Mouse (Mus musculus) CH12.LX (cell line): ENCODE measurements at regions not wholly inside any gene's neighbourhood (a gene's known extent, or its start where the extent isn't known, plus 50 kb on each side); places are given as distances from the start of the nearest gene placed in this dataset.

Source experiments
- BHLHE40 ChIP-seq: IDR thresholded peaks from 2 replicates; pipeline ENCODE4 v1.6.1; 2011; ENCODE audit warnings: mild to moderate bottlenecking, low read depth, low read length, improper control_type of control experiment
- CHD2 ChIP-seq: IDR thresholded peaks from 2 replicates; pipeline ENCODE4 v1.6.1; 2011; ENCODE audit warnings: low read length, improper control_type of control experiment
- CTCF ChIP-seq, 2 experiments: IDR thresholded peaks in 1 of 2; conservative IDR thresholded peaks in 1 of 2; 2 replicates each; pipeline ENCODE4 v1.5.1; 2011 to 2012; ENCODE audit warnings: low read depth in 2 of 2, low read length in 2 of 2, improper control_type of control experiment in 1 of 2, inconsistent platforms in 1 of 2, mild to moderate bottlenecking in 1 of 2, moderate library complexity in 1 of 2
- E2F4 ChIP-seq: IDR thresholded peaks from 2 replicates; pipeline ENCODE4 v1.6.1; 2011; ENCODE audit warnings: low read depth, low read length, improper control_type of control experiment; ENCODE audit not compliant: insufficient replicate concordance
- EP300 ChIP-seq: IDR thresholded peaks from 2 replicates; pipeline ENCODE4 v1.6.1; 2011; ENCODE audit warnings: low read length, improper control_type of control experiment
- HCFC1 ChIP-seq: IDR thresholded peaks from 2 replicates; pipeline ENCODE4 v1.6.1; 2012; ENCODE audit warnings: low read depth, mild to moderate bottlenecking, inconsistent platforms, low read length, improper control_type of control experiment
- MAFK ChIP-seq: IDR thresholded peaks from 2 replicates; pipeline ENCODE4 v1.6.1; 2011; ENCODE audit warnings: low read length, improper control_type of control experiment; ENCODE audit not compliant: insufficient replicate concordance
- MEF2A ChIP-seq: IDR thresholded peaks from 2 replicates; pipeline ENCODE4 v1.6.1; 2014; ENCODE audit warnings: low read depth, mild to moderate bottlenecking, inconsistent platforms, low read length, improper control_type of control experiment, borderline replicate concordance
- MXI1 ChIP-seq: IDR thresholded peaks from 2 replicates; pipeline ENCODE4 v1.6.1; 2011; ENCODE audit warnings: mild to moderate bottlenecking, low read depth, low read length, improper control_type of control experiment
- POLR2A ChIP-seq: IDR thresholded peaks from 2 replicates; pipeline ENCODE4 v1.6.1; 2011; ENCODE audit warnings: low read depth, mild to moderate bottlenecking, improper control_type of control experiment, low read length
- POLR2AphosphoS2 ChIP-seq: IDR thresholded peaks from 2 replicates; pipeline ENCODE4 v1.6.1; 2011; ENCODE audit warnings: low read depth, low read length, improper control_type of control experiment
- USF1 ChIP-seq: IDR thresholded peaks from 2 replicates; pipeline ENCODE4 v1.6.1; 2014; ENCODE audit warnings: low read depth, mild to moderate bottlenecking, inconsistent platforms, low read length, improper control_type of control experiment
- ZMIZ1 ChIP-seq: IDR thresholded peaks from 2 replicates; pipeline ENCODE4 v1.6.1; 2012; ENCODE audit warnings: low read depth, mild to moderate bottlenecking, inconsistent platforms, low read length, improper control_type of control experiment

- TF ChIP-seq E2F4 (no peak), POLR2A (no peak), CTCF (conservative IDR thresholded peaks at IDR 0.05 in 1 of 2, IDR thresholded peaks at IDR 0.05 in 1 of 2; ENCODE audit: low read depth in 2 of 2, low read length in 2 of 2) (peak in 1 of 2 experiments; percentile 39; a peak in 2 of 4 replicates), USF1 (no peak), EP300 (no peak), ZMIZ1 (no peak), MAFK (no peak), BHLHE40 (no peak), HCFC1 (no peak), CHD2 (no peak), MXI1 (no peak), MEF2A (no peak), POLR2AphosphoS2 (no peak)
These were observed 82.9 kb downstream of the 4933402N22Rik start for GRCm38 (mm10) chr5:12000777-12001176.
